Mouse (Mus musculus) natural killer cell, adult 2 months (primary cell): Measurements from ENCODE around the gene Opcml.

Source experiments
- DNase-seq, 2 experiments: peaks; one replicate each; pipeline ENCODE4 v3.0.0; 2022; ENCODE audit warnings: low spot score in 2 of 2

Gene Opcml

GRCm38 (mm10) chr9:28621939-28622338, 831.4 kb downstream of the Opcml start:
- DNase-seq = no peak

GRCm38 (mm10) chr9:28624870-28625269, 834.3 kb downstream of the Opcml start:
- no peak for DNase-seq

GRCm38 (mm10) chr9:28642766-28643165, 852.2 kb downstream of the Opcml start:
- DNase-seq = no peak

DNA sequence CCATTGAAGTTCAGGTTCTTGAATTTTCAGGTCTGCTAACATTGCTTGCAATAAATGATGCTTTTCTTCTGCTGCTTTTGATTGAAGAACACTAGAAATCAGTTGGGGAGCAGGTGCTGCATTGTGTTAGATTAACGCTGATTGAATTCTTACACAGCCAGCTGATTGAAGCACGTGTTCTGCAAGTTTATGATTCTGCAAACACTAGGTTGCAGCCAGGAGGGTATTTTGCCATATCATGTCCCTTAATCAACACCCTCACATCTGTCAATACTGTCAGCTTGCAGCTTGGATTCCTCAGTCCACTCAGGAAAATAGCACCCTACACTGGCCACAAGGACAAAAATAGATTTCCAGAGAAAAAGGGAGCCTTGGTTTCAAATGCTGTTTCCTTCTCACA, 853.5 kb downstream of the Opcml start:
- DNase-seq = no peak

- no peak for DNase-seq
These were observed 859.5 kb downstream of the Opcml start for GRCm38 (mm10) chr9:28650089-28650488.

DNA sequence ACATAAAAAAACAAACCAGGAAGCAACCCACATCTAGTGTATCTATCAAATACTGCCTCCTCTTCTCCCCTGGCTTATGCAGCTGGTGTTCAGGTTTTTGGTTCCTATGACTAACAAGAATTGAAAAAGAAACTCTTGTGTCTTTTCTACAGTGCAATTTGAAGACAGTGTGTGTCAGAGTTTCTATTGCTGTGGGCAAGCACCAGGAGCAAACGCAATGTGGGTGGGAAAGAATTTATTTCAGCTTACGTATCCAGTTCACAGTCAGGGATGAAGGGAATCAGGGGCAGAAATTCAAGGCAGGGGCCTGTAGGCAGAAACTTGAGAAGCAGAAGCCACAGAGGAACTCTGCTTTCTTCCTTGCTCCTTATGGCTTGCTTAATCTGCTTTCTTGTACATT, 869.4 kb downstream of the Opcml start:
- DNase-seq = no peak

DNA sequence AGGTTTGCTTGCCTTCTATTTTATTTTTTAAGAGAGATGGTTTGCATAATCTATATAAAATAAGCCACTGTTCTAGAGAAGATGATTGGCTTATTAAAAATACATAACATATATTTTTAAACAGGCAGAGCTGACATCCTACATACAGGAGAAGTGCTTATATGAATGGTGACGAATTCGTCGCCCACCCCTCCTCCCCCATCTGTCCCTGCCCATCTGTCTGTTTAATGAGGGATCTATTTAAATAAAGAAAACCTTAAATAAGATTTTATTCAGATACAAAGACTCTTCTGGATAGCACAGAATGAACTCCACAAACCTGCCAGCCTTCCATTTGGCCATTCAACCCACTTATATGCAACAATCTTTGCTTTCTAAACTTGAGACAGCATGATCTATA, 872.3 kb downstream of the Opcml start:
- no peak for DNase-seq

- DNase-seq = no peak
These were observed 889.7 kb downstream of the Opcml start for GRCm38 (mm10) chr9:28680309-28680708.

DNA sequence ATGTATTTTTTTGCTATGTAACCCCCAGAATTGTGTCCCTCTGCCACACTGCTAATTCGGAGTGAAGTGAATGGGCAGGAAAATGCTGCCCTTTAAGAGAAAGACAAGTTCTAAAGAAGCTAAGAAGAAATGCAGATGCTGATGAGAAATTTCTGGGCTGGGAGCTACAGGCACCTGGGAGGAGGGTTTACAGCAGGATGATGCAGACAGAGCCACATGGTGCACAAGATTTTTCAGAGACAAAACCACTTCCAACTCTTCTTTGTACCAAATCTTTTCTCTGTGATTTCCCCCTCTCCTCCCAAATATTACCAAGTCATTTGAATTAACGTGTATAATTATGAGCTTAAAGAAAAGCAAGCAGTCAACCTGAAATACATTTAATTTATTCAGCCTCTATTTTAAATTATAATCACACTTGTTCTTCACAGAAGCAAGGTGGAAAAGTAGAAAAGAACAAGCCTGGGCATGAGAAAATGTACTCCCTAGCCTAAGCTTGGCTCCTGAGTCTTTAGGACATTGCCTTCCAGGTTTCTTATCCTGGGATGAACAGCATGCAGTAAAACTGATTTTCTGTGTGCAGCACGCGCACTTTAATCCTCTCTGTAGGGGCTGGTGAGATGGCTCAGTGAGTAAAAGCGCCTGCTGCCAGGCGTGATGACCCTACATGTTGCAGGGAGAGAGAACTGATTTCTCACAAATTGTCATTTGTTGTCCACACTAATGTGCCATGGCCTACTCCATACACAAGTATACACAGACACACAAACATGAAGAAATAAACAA, 890.9 kb downstream of the Opcml start:
- DNase-seq = no peak

DNA sequence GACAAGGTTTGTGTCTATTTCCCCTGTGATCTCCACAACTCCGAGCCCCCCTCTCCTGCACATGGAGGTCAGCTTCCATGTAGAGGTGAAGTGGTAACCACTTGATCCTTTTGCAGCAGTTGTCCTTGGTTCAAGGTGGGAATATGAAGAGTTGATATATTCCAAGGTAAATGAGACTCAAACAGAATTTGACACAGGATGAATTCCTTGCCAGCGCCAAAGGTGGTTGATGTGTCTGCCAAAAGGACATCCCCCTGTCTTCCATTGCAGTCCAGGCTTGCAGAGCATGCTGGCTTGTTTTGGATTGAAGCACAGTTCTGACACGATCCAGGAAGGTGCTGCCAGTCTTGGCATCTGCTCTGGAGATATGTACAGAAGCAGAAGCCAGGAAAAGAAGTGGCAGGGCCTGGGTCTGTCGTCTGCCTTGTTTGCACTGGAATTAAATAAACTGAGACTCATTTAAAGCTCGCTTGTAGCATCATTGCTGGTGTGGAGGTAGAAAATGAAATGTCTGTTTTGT, 893.4 kb downstream of the Opcml start:
- no peak for DNase-seq

DNA sequence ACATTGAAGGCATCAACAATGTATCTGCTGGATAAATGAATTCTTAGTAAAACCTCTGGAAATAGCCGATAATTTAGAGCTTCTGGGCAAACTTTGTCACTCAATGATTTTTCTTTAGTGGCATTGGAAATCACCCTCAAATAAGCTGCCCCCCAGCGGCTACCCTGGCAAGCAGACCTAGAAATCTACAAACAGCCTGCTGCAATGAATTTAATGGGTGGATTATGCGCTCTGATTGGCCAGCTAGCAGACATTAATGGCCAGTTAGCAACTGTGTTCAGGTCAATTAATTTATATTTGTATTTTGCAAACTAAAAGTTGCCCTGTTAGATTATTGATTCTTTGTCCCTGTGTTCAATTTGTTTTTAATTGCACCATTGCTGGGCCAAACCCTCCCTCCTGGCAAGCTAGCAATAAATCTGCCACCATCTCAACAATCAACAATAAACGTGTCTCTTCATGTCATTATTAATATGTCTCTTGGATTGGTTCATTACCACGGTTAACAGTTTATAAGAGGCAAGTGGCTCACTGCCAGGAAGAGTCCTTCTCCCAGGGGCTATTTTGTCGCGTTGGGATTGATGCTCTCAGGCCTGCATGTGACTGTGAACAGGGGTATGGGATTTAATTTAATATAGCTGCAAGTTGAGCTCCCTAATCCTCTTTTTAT, 896.5 kb downstream of the Opcml start:
- no peak for DNase-seq

GRCm38 (mm10) chr9:28690134-28690533, 899.6 kb downstream of the Opcml start:
- DNase-seq = no peak

DNA sequence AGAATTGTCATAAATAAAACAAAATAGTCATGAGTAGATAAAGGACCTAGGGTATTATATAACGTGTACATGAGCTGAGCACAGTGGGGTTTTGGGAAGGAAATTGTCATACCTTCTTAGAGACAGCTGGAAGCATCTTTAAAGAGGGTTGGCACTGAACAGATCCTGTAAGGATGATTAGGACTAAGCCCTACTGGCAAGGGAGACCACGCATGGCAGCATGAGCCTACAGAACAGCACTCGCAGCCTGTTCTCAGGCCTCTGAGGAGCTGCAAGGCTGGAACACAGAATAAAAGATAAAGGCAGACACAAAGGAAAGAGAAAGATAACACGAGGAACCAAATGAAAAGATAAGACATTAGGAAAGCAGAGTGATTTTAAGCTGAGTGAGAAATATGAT, 915.2 kb downstream of the Opcml start:
- no peak for DNase-seq

DNA sequence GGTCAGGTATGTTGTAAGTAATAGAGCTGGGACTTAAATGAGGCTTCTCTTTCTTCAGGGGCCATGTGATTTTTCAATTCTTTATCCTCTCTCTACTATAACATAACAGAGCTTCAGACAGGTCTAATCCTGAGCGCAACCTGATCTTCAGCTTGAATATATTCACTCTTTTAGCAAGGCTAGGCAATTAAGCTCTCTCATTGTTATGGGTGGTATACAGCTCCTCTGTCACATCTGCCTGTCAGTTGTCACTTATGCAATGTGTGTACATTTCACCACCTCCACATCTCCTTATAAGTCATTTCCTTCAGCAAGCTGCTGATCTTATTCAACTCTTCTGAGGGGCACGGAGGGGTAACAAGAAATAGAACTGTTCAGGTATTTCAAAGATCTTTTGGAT, 924.0 kb downstream of the Opcml start:
- no peak for DNase-seq

DNA sequence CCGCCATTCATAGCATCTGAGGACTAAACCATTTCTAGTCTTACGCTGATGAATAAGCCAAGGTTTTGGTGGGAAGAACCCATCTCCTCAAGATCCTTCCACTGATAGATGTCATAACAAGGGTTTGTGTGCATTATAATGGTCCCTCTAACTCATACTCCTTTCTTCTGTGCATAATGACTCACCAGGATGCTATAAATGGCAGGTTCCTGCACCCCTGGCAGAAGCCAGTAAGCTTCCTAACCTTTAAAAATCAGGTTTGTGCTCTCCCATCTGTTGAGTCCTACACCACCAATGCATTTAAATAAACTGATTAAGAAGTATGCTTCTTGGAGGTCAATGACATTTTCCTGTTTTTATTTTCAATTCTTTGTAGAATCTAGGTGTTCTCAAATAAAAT, 929.6 kb downstream of the Opcml start:
- DNase-seq = no peak

DNA sequence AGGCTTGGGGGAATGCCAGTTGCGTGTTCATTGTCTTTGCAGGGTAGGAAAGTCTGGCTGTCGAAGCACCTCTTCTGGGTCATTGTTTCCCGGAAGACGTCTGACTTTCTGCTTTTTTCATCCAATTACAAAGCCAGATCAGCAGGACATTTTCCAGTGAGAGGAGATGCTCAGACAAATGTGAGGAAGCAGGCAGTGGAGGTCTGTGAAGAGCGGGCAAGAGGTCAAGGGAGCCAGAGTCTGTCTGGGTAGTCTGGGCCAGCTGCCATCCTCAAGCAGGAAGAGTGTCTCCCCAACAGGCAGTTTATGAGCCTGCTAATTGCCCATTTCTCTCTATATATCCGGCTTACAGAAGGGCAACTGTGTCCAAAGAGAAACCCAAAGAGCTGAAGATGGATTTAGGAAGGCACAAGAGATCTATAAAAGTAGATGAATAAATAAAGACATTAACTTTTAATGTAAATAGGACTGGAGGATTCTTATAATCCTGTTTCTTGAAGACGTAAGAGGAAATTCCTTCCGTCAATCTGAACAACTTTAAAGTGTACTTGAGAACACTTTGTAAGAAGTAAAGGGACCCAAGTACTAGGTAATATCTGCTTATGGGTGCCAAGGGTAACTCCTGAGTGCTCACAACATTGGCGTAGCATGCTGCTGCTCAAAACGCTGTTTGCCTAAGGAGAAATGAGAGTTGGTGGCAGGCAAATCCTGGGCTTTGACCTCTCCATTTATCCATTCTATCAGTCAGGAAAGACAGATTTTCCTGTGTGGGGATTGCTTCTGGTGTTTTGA, 941.4 kb downstream of the Opcml start:
- DNase-seq = no peak

GRCm38 (mm10) chr9:28737955-28738354, 947.4 kb downstream of the Opcml start:
- DNase-seq = no peak

DNA sequence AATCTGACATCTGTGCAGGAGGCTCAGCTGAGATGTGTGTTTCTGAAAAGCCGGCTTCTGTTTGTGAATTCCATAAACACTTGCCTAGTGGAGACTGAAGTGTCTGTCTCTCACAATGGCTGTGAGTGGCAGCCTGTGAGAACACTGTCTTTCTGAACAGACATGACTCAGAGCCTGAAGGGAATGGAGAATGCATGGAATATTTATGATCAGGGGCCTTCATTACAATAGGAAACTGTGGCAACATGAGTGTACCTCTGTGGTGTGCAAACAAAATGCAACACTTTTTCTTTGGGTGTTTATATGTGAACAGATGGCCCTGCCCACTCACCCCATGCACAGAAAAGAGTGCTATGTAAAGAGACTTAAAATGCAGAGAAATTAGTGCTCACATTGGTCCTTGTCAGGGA, 947.9 kb downstream of the Opcml start:
- no peak for DNase-seq

DNA sequence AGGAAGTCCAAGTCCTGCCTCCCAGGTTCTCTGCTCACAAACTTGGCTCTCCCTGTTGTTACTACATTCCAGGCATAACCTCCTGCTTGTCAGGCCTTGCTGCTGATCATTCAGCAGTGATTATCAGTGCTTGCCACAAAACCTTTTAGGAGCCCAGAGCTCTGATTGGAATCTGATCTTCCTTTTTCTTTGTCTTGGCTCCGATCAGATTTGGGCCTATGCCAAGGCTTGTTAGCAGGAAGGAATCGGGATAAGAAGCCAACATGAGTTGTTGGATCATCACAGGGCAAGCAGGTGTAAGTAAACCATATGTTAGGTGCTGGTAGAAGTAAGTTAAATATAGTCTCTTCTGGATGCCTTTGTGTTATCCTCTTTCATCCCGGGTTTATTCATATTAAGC, 954.2 kb downstream of the Opcml start:
- no peak for DNase-seq

DNA sequence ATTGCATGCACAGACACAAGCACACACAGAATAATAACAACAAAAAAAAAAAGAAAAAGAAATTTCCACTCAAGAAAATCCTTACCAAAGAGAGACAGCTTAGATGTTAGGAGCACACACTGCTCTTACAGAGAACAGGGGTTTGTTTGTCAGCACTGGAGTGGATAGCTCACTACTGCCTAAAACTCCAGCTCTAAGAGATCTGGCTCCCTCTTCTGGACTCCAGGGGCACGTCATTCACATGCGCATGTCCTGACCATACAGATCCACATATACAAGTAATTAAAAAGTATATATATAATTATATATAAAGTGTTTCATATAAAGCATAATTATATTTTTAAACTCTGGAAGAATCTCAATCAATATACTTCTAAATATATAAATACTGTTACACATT, 958.3 kb downstream of the Opcml start:
- no peak for DNase-seq

DNA sequence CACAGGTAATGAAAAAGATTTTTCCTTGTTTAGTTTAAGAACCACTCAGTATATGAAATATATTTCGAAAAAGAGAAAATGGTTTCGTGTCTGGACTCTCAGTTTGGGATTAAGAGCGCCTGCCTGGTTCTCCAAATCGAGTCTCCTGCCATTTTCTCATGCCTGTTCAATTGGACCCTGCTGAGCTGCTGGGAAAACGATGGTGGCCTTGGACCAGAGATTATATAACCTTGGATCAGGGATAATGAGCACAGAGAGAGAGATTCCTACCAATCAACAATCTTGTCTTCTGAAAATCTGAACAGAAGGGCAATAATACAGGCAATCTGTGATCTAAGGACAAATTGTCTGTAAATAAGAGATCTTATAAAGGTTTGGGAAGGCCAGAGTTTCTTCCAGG, 962.3 kb downstream of the Opcml start:
- no peak for DNase-seq

- DNase-seq = no peak
These were observed 966.4 kb downstream of the Opcml start for GRCm38 (mm10) chr9:28756841-28757451.
